Mouse (Mus musculus) gonadal fat pad, adult 2 months (tissue): ENCODE measurements at regions not wholly inside any gene's neighbourhood (a gene's known extent, or its start where the extent isn't known, plus 50 kb on each side); places are given as distances from the start of the nearest gene placed in this dataset.

ENCODE experiments used
- DNase-seq: peaks from one replicate; pipeline ENCODE4 v3.0.0-alpha.2; 2012; ENCODE audit warnings: low read depth

GRCm38 (mm10) chr7:117103035-117103434 is 277.7 kb upstream of the Xylt1 start:
- no peak for DNase-seq

GRCm38 (mm10) chr7:117106691-117107191 is 274.0 kb upstream of the Xylt1 start:
- no peak for DNase-seq

GRCm38 (mm10) chr7:117108391-117108790 is 272.4 kb upstream of the Xylt1 start:
- no peak for DNase-seq

GRCm38 (mm10) chr7:117127728-117128127 is 253.1 kb upstream of the Xylt1 start:
- DNase-seq, result no peak

DNA sequence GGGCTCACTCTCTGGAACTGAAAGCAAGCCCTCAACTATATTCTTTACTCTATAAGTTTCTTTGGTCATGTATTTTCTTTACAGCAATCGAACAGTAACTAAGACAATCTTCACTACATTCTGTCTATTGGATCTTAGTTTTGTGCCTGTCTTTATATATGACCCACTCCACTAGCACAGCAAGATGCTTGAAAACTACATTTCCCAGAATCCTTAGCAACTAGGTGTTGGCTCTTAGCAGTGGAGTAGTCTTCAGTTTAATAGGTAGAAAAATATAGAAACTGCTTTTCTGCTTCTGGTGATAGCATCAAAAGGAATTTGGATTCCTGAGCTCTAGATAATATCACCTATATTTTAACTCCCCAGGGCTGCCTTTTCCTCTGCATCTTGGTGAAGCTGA is 245.9 kb upstream of the Xylt1 start:
- DNase-seq, result no peak

- DNase-seq, result no peak
Observed at GRCm38 (mm10) chr7:117138681-117139080, 242.1 kb upstream of the Xylt1 start.

- DNase-seq, result no peak
Observed at GRCm38 (mm10) chr7:117139245-117139970, 241.4 kb upstream of the Xylt1 start.

GRCm38 (mm10) chr7:117139971-117140247 is 240.9 kb upstream of the Xylt1 start:
- no peak for DNase-seq

DNA sequence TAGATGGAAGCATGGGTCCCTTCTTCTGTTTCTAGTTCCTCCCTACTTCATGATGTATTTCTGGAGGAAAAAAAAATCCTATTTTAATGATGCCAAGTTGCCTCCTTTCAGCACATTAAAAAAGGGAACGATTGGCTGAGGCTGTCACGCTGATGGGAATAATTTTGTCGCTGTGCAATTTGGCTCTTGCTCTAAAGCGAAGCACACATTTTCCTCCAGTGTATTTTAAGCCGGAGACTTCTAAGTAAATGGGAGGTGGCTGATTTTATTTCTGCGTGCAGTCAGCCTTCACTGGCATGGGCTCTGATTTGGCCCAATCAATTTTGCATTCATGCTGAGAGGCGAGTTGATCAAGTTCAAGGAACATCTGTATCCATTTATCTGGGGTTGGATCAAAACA is 234.0 kb upstream of the Xylt1 start:
- no peak for DNase-seq

GRCm38 (mm10) chr7:117150355-117150754 is 230.4 kb upstream of the Xylt1 start:
- DNase-seq, result no peak

- no peak for DNase-seq
Observed at GRCm38 (mm10) chr7:117153826-117154550, 226.8 kb upstream of the Xylt1 start.

GRCm38 (mm10) chr7:117161193-117161908 is 219.4 kb upstream of the Xylt1 start:
- no peak for DNase-seq

DNA sequence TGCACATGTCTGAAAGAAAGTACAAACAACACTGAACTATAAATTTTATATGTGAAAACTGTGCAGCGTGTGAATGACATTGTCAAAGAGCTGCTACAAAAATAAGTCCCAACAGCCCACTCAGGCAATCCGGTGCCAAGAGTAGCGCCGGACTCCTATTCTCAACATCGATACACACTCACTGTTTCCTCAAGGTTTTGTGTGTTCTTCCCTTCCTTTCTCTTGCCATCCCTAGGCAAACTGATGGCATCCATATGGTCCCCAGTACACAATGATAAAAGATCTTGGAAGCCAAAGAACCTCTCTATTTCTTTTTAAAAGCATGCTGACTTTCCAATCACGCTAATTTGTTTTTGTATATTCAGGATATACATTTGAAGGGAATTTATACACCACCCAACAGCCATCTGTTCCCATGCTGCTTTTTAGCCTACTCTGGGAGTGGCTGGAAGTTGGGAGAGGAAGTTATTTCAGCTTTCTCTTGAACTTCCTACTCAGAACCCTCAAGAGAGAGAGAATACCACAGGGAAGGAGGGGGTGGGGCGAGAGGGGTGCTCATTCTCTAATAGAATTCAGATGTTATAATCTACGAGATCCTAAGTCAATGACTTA is 205.9 kb upstream of the Xylt1 start:
- no peak for DNase-seq

DNA sequence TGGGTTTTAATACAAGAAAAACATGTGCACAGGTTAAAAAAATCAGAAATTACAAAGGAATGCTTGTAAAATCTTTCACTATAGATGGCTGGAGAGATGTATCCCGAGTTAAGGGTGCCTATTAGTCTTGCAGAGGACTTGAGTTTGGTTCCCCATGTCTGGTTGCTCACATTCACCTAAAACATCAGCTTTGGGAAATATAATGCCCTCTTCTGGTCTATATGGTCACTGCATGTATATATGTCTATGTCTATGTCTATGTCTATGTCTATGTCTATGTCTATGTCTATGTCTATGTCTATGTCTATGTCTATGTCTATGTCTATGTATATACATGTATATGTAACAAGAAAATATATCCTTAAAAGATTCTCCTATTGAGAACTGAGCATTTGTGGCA is 196.8 kb upstream of the Xylt1 start:
- DNase-seq, result no peak

- no peak for DNase-seq
Observed at GRCm38 (mm10) chr7:117185891-117186290, 194.9 kb upstream of the Xylt1 start.

- DNase-seq, result no peak
Observed at GRCm38 (mm10) chr7:117196611-117197010, 184.2 kb upstream of the Xylt1 start.

DNA sequence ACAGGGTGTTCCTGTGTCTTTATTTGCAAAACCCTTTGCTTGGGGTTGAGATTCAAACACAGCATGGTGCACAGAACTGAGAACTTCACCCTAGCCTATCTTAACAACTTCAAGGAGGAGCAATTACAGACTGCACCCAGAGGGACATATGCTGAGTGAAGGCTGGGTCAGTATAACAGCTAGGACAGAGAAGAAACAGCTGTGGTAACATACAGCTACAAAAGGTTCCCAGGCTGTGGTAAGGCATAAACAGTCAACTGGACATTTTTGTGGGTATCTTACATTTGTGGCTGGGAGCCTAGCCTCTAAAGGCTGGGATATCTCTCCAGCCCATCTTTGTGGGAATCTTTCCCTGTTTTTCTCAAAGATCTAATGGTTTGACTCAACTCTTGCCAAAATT is 154.5 kb upstream of the Xylt1 start:
- DNase-seq, result no peak

DNA sequence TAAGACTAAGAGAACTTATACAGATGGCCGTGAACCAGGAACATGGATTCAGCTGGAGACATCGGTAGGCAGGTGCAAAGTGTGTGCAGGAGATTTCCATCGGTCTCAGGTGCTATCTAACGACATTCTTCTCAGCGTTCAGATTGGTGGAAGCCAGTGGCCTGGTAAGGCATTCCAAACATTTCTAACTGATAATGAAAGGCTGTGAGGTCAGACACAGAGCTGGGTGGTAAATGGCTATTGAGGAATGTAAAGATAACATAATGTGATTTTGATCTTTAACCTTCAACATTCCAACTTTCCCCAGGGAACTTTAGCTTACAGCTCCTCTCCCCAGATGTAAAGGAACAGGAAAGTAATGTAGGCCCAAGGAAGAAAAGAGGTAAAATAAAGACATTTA is 151.2 kb upstream of the Xylt1 start:
- no peak for DNase-seq

DNA sequence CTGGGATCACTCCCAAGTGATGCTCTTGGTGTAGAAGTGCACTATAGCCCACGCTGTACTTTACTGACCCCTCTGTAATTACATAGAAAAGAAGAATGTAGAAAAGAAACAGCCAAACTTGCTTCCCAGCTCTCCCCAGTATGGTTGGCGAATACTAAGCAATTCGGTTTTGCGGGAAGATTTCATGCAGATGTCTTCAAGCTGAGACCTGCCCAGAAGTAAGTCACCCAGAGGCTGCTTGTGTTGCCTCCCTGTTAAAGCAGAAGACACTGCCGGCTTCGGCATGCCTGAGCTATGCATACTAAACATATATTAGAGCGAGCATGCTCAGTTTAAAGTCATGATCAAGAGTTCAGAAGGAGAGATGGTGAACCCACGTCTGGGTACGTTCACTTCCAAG is 124.0 kb upstream of the Xylt1 start:
- no peak for DNase-seq

GRCm38 (mm10) chr7:117258557-117258956 is 122.2 kb upstream of the Xylt1 start:
- DNase-seq, result no peak

GRCm38 (mm10) chr7:117259151-117259550 is 121.6 kb upstream of the Xylt1 start:
- no peak for DNase-seq

GRCm38 (mm10) chr7:117259674-117260294 is 121.0 kb upstream of the Xylt1 start:
- no peak for DNase-seq
